Mouse (Mus musculus) lung, embryonic 14.5 days (tissue): ENCODE results near the gene Mrpl12. TPM values are rescaled to one million over a fixed set of nuclear protein-coding genes. Genes with fewer than 3 reads are reported as not detected.

Experiments used
- ATAC-seq: fragments of 200-750 bp; cut with Nextera tagmentation; 2 replicates; pipeline ENCODE4 v1.8.0; 2017; ENCODE audit warnings: mild to moderate bottlenecking, moderate TSS enrichment, moderate library complexity; ENCODE audit not compliant: insufficient read depth
- DNase-seq: peaks from one replicate; pipeline ENCODE4 v3.0.0-alpha.2; 2015
- H3K27ac ChIP-seq: fragments of 300-500 bp; sonication (generic); 2 replicates; pipeline ENCODE4 v1.5.1; 2014; ENCODE audit warnings: low read depth, mild to moderate bottlenecking, moderate library complexity
- H3K27me3 ChIP-seq: fragments of 300-500 bp; sonication (generic); 2 replicates; pipeline ENCODE4 v1.6.1; 2014; ENCODE audit warnings: low read length, control low read depth; ENCODE audit not compliant: insufficient read depth
- H3K36me3 ChIP-seq: fragments of 300-500 bp; sonication (generic); 2 replicates; pipeline ENCODE4 v1.6.1; 2014; ENCODE audit warnings: control low read depth; ENCODE audit not compliant: insufficient read depth
- H3K4me1 ChIP-seq: fragments of 300-500 bp; sonication (generic); 2 replicates; pipeline ENCODE4 v1.6.1; 2014; ENCODE audit warnings: antibody characterized with exemption, control low read depth; ENCODE audit not compliant: insufficient read depth
- H3K4me2 ChIP-seq: fragments of 300-500 bp; sonication (generic); 2 replicates; pipeline ENCODE4 v1.6.1; 2014; ENCODE audit warnings: mild to moderate bottlenecking
- H3K4me3 ChIP-seq: fragments of 300-500 bp; sonication (generic); 2 replicates; pipeline ENCODE4 v1.5.1; 2014; ENCODE audit warnings: low read depth, low read length
- H3K9ac ChIP-seq: fragments of 300-500 bp; sonication (generic); 2 replicates; pipeline ENCODE4 v1.6.1; 2014
- H3K9me3 ChIP-seq: fragments of 300-500 bp; sonication (generic); 2 replicates; pipeline ENCODE4 v1.6.1; 2016; ENCODE audit warnings: low read depth, low read length, control low read depth
- CTCF ChIP-seq: IDR thresholded peaks from 2 replicates; pipeline ENCODE4 v1.5.1; 2016; ENCODE audit warnings: antibody characterized with exemption, low read depth
- WGBS: fragments of 180-500 bp; shearing (Covaris S2); extraction: QIAGEN DNeasy Blood & Tissue Kit; methylation state at CpG from one replicate; pipeline ENCODE4 v1.1.7; 2014; 5-methylcytosine and 5-hydroxymethylcytosine counted together
- polyA plus RNA-seq: library from polyadenylated mRNA; unstranded; fragments of >200 nt; fragmentation: Nextera tagmentation; extraction: Ambion mirVana; gene quantifications from 2 replicates; pipeline ENCODE4 v1.2.1, GENCODE M21; 2014

Mrpl12 gene
- polyA plus RNA-seq, 1 experiment from 2014 or later, result 162 TPM

- Histone ChIP-seq H3K36me3 (peaks cover 66% of the 10 kb centered on the region), H3K4me1 (peaks cover 15% of the 10 kb centered on the region)
- ATAC-seq, result peak; percentile 29
These were observed 7.8 kb downstream of the Mrpl12 start for GRCm38 (mm10) chr11:120492024-120492877.

GRCm38 (mm10) chr11:120492878-120493203, 8.4 kb downstream of the Mrpl12 start:
- Histone ChIP-seq H3K4me2 (peak overlapping the region; percentile 93), H3K27me3 (no peaks in the 10 kb centered on the region), H3K4me3 (peak overlapping the region; percentile 94), H3K9me3 (no peaks in the 10 kb centered on the region), H3K4me1 (peaks cover 15% of the 10 kb centered on the region), H3K36me3 (peaks cover 66% of the 10 kb centered on the region), H3K27ac (peak overlapping the region; percentile 84), H3K9ac (peak overlapping the region; percentile 77)
- TF ChIP-seq CTCF, result no peak
- DNase-seq, result no peak
- no peak for ATAC-seq
- 28% methylated on average over 3 of the region's 3 CpGs for WGBS

More at GRCm38 (mm10) chr11:120492024-120492877, 7.8 kb downstream of the Mrpl12 start:
- Histone ChIP-seq H3K9ac (peak overlapping the region; percentile 77), H3K9me3 (no peaks in the 10 kb centered on the region), H3K4me3 (peak overlapping the region; percentile 94), H3K4me2 (peak overlapping the region; percentile 93), H3K27me3 (no peaks in the 10 kb centered on the region), H3K27ac (peak overlapping the region; percentile 84)
- WGBS, result under 1% methylated on average over 48 of the region's 48 CpGs
- peak; percentile 53 for TF ChIP-seq CTCF
- DNase-seq, result peak; percentile 68

- DNase-seq, result no peak
- H3K36me3 ChIP-seq, result peaks cover 66% of the 10 kb centered on the region
- TF ChIP-seq CTCF, result no peak
- peaks cover 15% of the 10 kb centered on the region for H3K4me1 ChIP-seq
- H3K4me3 ChIP-seq, result peak overlapping the region; percentile 94
- no peaks in the 10 kb centered on the region for H3K27me3 ChIP-seq
- peak overlapping the region; percentile 93 for H3K4me2 ChIP-seq
- no peaks in the 10 kb centered on the region for H3K9me3 ChIP-seq
- peak overlapping the region; percentile 84 for H3K27ac ChIP-seq
- ATAC-seq, result no peak
- WGBS, result 47% methylated on average over 3 of the region's 3 CpGs
- peak overlapping the region; percentile 77 for H3K9ac ChIP-seq
These were observed 8.9 kb downstream of the Mrpl12 start for GRCm38 (mm10) chr11:120493351-120493750.

- no peak for DNase-seq
- Histone ChIP-seq H3K27ac (no peak overlapping the region), H3K9ac (0 out of 2 replicates have a peak overlapping the region, but pooled peaks have one; percentile 77), H3K36me3 (peaks cover 66% of the 10 kb centered on the region), H3K27me3 (no peaks in the 10 kb centered on the region), H3K4me1 (peaks cover 15% of the 10 kb centered on the region), H3K4me3 (peak overlapping the region; percentile 94), H3K9me3 (no peaks in the 10 kb centered on the region), H3K4me2 (peak overlapping the region; percentile 93)
- TF ChIP-seq CTCF, result no peak
- WGBS, result 84% methylated on average over 3 of the region's 3 CpGs
- no peak for ATAC-seq
These were observed 9.5 kb downstream of the Mrpl12 start for GRCm38 (mm10) chr11:120493911-120494310.

- no peak overlapping the region for H3K4me3 ChIP-seq
- H3K27me3 ChIP-seq, result no peaks in the 10 kb centered on the region
- H3K9ac ChIP-seq, result no peak overlapping the region
- no peaks in the 10 kb centered on the region for H3K9me3 ChIP-seq
- H3K27ac ChIP-seq, result no peak overlapping the region
- no peak for DNase-seq
- H3K36me3 ChIP-seq, result peaks cover 59% of the 10 kb centered on the region
- 89% methylated on average over 3 of the region's 3 CpGs for WGBS
- no peak overlapping the region for H3K4me2 ChIP-seq
- TF ChIP-seq CTCF, result no peak
- H3K4me1 ChIP-seq, result 0 out of 2 replicates have a peak, but pooled peaks cover 6% of the 10 kb centered on the region
- ATAC-seq, result no peak
These were observed 13.0 kb downstream of the Mrpl12 start for GRCm38 (mm10) chr11:120497436-120497835.

- ATAC-seq (no peak), DNase-seq (no peak)
- Histone ChIP-seq H3K4me1 (0 out of 2 replicates have a peak, but pooled peaks cover 1% of the 10 kb centered on the region), H3K4me2 (no peak overlapping the region), H3K4me3 (no peak overlapping the region), H3K36me3 (peaks cover 59% of the 10 kb centered on the region), H3K9ac (no peak overlapping the region), H3K9me3 (no peaks in the 10 kb centered on the region), H3K27ac (no peak overlapping the region), H3K27me3 (no peaks in the 10 kb centered on the region)
- WGBS, result 91% methylated on average over 12 of the region's 12 CpGs
- no peak for TF ChIP-seq CTCF
These were observed 13.8 kb downstream of the Mrpl12 start for GRCm38 (mm10) chr11:120498226-120498625.

- no peaks in the 10 kb centered on the region for H3K27me3 ChIP-seq
- H3K4me2 ChIP-seq, result no peak overlapping the region
- no peak for DNase-seq
- WGBS, result 77% methylated on average over 5 of the region's 5 CpGs
- H3K9ac ChIP-seq, result no peak overlapping the region
- TF ChIP-seq CTCF, result no peak
- H3K36me3 ChIP-seq, result peaks cover 55% of the 10 kb centered on the region
- H3K9me3 ChIP-seq, result no peaks in the 10 kb centered on the region
- no peak overlapping the region for H3K27ac ChIP-seq
- no peaks in the 10 kb centered on the region for H3K4me1 ChIP-seq
- no peak for ATAC-seq
- no peak overlapping the region for H3K4me3 ChIP-seq
These were observed 14.5 kb downstream of the Mrpl12 start for GRCm38 (mm10) chr11:120498891-120499290.
